Mouse (Mus musculus) layer of hippocampus, adult 2 months (tissue): ENCODE measurements around the gene Ffar2. TPM values are rescaled to one million over a fixed set of nuclear protein-coding genes. Genes with fewer than 3 reads are reported as not detected.
A peak's percentile ranks its signal among the peaks of the same experiment; 100 is the strongest.
"Not testable (repeated sequence)": the region's sequence is repeated elsewhere in the genome, so short reads cannot be mapped to it uniquely, and the experiment has no call there.

ENCODE experiments used
- DNase-seq, 2 experiments: peaks; one replicate each; pipeline ENCODE4 v3.0.0; 2022; ENCODE audit warnings: low spot score in 2 of 2
- H3K27ac ChIP-seq: fragments of 200-600 bp; 2 replicates; pipeline ENCODE4 v1.8.1; 2022
- H3K4me3 ChIP-seq: fragments of 200-600 bp; 2 replicates; pipeline ENCODE4 v1.8.1; 2022; ENCODE audit warnings: mild to moderate bottlenecking
- CTCF ChIP-seq: fragments of 200-600 bp; conservative IDR thresholded peaks from 2 replicates; pipeline ENCODE4 v1.8.1; 2022; ENCODE audit warnings: antibody characterized with exemption, mild to moderate bottlenecking, moderate library complexity
- total RNA-seq, 2 experiments: library from RNA; stranded (reverse); gene quantifications; 2 replicates each; pipeline ENCODE4 v1.2.3; 2021

The Ffar2 gene
- total RNA-seq, 2 experiments from 2014 or later, result not detected

GRCm38 (mm10) chr7:30842092-30842491, 18.5 kb upstream of the Ffar2 start:
- Histone ChIP-seq H3K27ac (no peak overlapping the region), H3K4me3 (no peak overlapping the region)
- DNase-seq, result no peak
- no peak for TF ChIP-seq CTCF

GRCm38 (mm10) chr7:30841379-30841778, 17.8 kb upstream of the Ffar2 start:
- H3K27ac ChIP-seq, result no peak overlapping the region
- no peak overlapping the region for H3K4me3 ChIP-seq
- no peak for TF ChIP-seq CTCF
- DNase-seq, result no peak

GRCm38 (mm10) chr7:30840306-30840705, 16.7 kb upstream of the Ffar2 start:
- TF ChIP-seq CTCF, result no peak
- Histone ChIP-seq H3K27ac (no peak overlapping the region), H3K4me3 (no peak overlapping the region)
- DNase-seq, result no peak

GRCm38 (mm10) chr7:30837277-30837676, 13.7 kb upstream of the Ffar2 start:
- Histone ChIP-seq H3K4me3 (no peak overlapping the region), H3K27ac (no peak overlapping the region)
- TF ChIP-seq CTCF, result no peak
- DNase-seq, result no peak

GRCm38 (mm10) chr7:30832684-30833083, 9.1 kb upstream of the Ffar2 start:
- not testable (repeated sequence) for H3K27ac ChIP-seq, H3K4me3 ChIP-seq

GRCm38 (mm10) chr7:30832261-30832660, 8.7 kb upstream of the Ffar2 start:
- DNase-seq, result no peak
- TF ChIP-seq CTCF, result no peak
- Histone ChIP-seq H3K27ac (no peak overlapping the region), H3K4me3 (no peak overlapping the region)

More at GRCm38 (mm10) chr7:30832684-30833083, 9.1 kb upstream of the Ffar2 start:
- DNase-seq, result not testable (repeated sequence)

GRCm38 (mm10) chr7:30829428-30829827, 5.9 kb upstream of the Ffar2 start:
- DNase-seq, result no peak
- Histone ChIP-seq H3K4me3 (no peak overlapping the region), H3K27ac (no peak overlapping the region)
- TF ChIP-seq CTCF, result no peak

- not testable (repeated sequence) for DNase-seq, H3K4me3 ChIP-seq, H3K27ac ChIP-seq
These were observed 5.3 kb upstream of the Ffar2 start for GRCm38 (mm10) chr7:30828871-30829270.

- no peak overlapping the region for H3K4me3 ChIP-seq
- no peak overlapping the region for H3K27ac ChIP-seq
- no peak for TF ChIP-seq CTCF
- DNase-seq, result no peak
These were observed 3.1 kb upstream of the Ffar2 start for GRCm38 (mm10) chr7:30826660-30827059.

GRCm38 (mm10) chr7:30824306-30824705, 731 bp upstream of the Ffar2 start:
- DNase-seq, result no peak
- TF ChIP-seq CTCF, result no peak
- H3K4me3 ChIP-seq, result no peak overlapping the region
- H3K27ac ChIP-seq, result no peak overlapping the region

GRCm38 (mm10) chr7:30821532-30821931, 2.0 kb downstream of the Ffar2 start:
- DNase-seq, result no peak

GRCm38 (mm10) chr7:30820854-30821445, 2.6 kb downstream of the Ffar2 start:
- no peak overlapping the region for H3K27ac ChIP-seq
- no peak for TF ChIP-seq CTCF
- H3K4me3 ChIP-seq, result no peak overlapping the region
- DNase-seq, result no peak

More at GRCm38 (mm10) chr7:30821532-30821931, 2.0 kb downstream of the Ffar2 start:
- no peak overlapping the region for H3K4me3 ChIP-seq
- TF ChIP-seq CTCF, result no peak
- H3K27ac ChIP-seq, result no peak overlapping the region

GRCm38 (mm10) chr7:30820131-30820530, 3.4 kb downstream of the Ffar2 start:
- no peak for TF ChIP-seq CTCF

GRCm38 (mm10) chr7:30812291-30812807, 11.2 kb downstream of the Ffar2 start:
- no peak for TF ChIP-seq CTCF
- Histone ChIP-seq H3K4me3 (no peak overlapping the region), H3K27ac (no peak overlapping the region)
- peak in 1 of 2 experiments; percentile 18 for DNase-seq

More at GRCm38 (mm10) chr7:30820131-30820530, 3.4 kb downstream of the Ffar2 start:
- DNase-seq, result no peak
- Histone ChIP-seq H3K27ac (no peak overlapping the region), H3K4me3 (no peak overlapping the region)
